Mouse (Mus musculus): ENCODE results near the gene Rab8a. TPM values are rescaled to one million over a fixed set of nuclear protein-coding genes. Genes with fewer than 3 reads are reported as not detected.

The Rab8a gene
- total RNA-seq (2023): 100 to 1,000 TPM; 141 to 152 TPM

GRCm38 (mm10) chr8:72160707-72161697 lies at the start of gene Rab8a:
Gene Rab8a (plus strand): TSS chr8:72161200.

GRCm38 (mm10) chr8:72134756-72135445 lies 26.1 kb upstream of the Rab8a start, which contains the start of gene Tpm4:
Gene Tpm4 (plus strand): TSS chr8:72134975.

GRCm38 (mm10) chr8:72189417-72190214 lies 28.6 kb downstream of the Rab8a start, which contains the start of gene Hsh2d:
Gene Hsh2d (plus strand): TSS chr8:72189638.

GRCm38 (mm10) chr8:72212751-72213150 lies 51.8 kb downstream of the Rab8a start, which contains the start of gene Cib3:
Gene Cib3 (minus strand): TSS chr8:72212837.

GRCm38 (mm10) chr8:72213536-72213935 lies 52.5 kb downstream of the Rab8a start, which contains the start of gene Gm11034:
Gene Gm11034 (minus strand): TSS chr8:72213636.

GRCm38 (mm10) chr8:72219541-72220363 lies 58.8 kb downstream of the Rab8a start, which contains the start of gene Fam32a:
Gene Fam32a (plus strand): TSS chr8:72219730.

Other genes with a start within 250 kb of the Rab8a start
- 1 to 10 TPM; 7.4 to 9.6 TPM for gene Zfp961, start 210.2 kb upstream of the Rab8a start, total RNA-seq (2023)
- gene Cyp4f18, start 151.6 kb upstream of the Rab8a start, total RNA-seq (2023): 100 to 1,000 TPM; 240 to 283 TPM
- gene Olfr372, start 120.0 kb upstream of the Rab8a start, total RNA-seq (2023): not detected
- under 1 TPM in 1 of 2 experiments, not detected in 1; 0.21 TPM for gene Olfr373, start 78.0 kb upstream of the Rab8a start, total RNA-seq (2023)
- under 1 TPM in 1 of 2 experiments, not detected in 1; 0.05 TPM for gene Olfr374, start 54.2 kb upstream of the Rab8a start, total RNA-seq (2023)
- gene Tpm4, start 26.2 kb upstream of the Rab8a start, total RNA-seq (2023): 100 to 1,000 TPM; 224 to 258 TPM
- 1 to 10 TPM; 2.5 to 4.1 TPM for gene Hsh2d, start 28.4 kb downstream of the Rab8a start, total RNA-seq (2023)
- under 1 TPM; 0.43 to 0.47 TPM for gene Cib3, start 51.6 kb downstream of the Rab8a start, total RNA-seq (2023)
- gene Gm11034, start 52.4 kb downstream of the Rab8a start, total RNA-seq (2023): not detected
- gene Fam32a, start 58.5 kb downstream of the Rab8a start, total RNA-seq (2023): 10 to 100 TPM; 80.8 to 88.5 TPM
- gene Ap1m1, start 78.8 kb downstream of the Rab8a start, total RNA-seq (2023): 100 to 1,000 TPM; 127 to 134 TPM
- 1 to 10 TPM; 6.0 to 6.2 TPM for gene Gm10282, start 144.1 kb downstream of the Rab8a start, total RNA-seq (2023)
- gene Klf2, start 157.8 kb downstream of the Rab8a start, total RNA-seq (2023): 1,000 to 10,000 TPM; 1,898 to 2,084 TPM